Mouse (Mus musculus) heart, adult 2 months (tissue): ENCODE measurements around the gene Abr.
A peak's percentile ranks its signal among the peaks of the same experiment; 100 is the strongest.

ENCODE experiments used
- CTCF ChIP-seq: fragments of 200-600 bp; IDR thresholded peaks from 2 replicates; pipeline ENCODE4 v1.8.1; 2022; ENCODE audit warnings: antibody characterized with exemption, mild to moderate bottlenecking, moderate library complexity
- EP300 ChIP-seq: fragments of 200-500 bp; IDR thresholded peaks from 2 replicates; pipeline ENCODE4 v1.6.1; 2011; ENCODE audit warnings: low read depth, low read length, control low read depth; ENCODE audit not compliant: insufficient read depth
- POLR2A ChIP-seq: fragments of 200-500 bp; IDR thresholded peaks from 2 replicates; pipeline ENCODE4 v1.6.1; 2011; ENCODE audit warnings: mild to moderate bottlenecking, low read depth, low read length, control low read depth; ENCODE audit not compliant: insufficient read depth

GRCm38 (mm10) chr11:76401398-76401797 is 220.7 kb downstream of the Abr start:
- TF ChIP-seq CTCF = no peak
- TF ChIP-seq POLR2A = no peak
- 0 out of 2 replicates have a peak, but pooled peaks have one; percentile 16 for TF ChIP-seq EP300
